Mouse (Mus musculus): ENCODE measurements around the gene Paqr5.

Gene Paqr5

DNA sequence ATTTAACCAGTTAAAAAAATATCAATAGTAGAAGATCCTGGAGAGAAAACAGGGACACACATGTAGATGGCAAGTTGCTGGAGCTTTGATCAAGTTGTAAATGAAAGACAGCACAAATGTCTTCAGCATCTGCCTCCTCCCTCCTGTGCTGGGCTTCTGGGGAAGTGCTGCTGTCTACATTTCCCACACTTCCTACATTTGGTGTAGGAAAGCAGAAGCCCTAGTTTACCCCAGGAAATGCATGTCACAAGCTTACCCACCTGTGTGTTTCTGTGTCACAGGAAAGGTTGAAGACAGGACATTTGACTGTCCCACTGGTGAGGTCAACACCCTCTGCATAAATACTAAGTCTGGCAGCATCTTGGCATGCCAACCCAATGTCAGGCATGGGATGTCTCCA lies 71.9 kb downstream of the Paqr5 start:
- DNase-seq (ENCODE audit: low spot score) = no peak

- no peak for DNase-seq (ENCODE audit: low spot score)
Observed at GRCm38 (mm10) chr9:61952241-61952640, 74.4 kb downstream of the Paqr5 start.

GRCm38 (mm10) chr9:61947402-61948346 lies 79.0 kb downstream of the Paqr5 start:
- DNase-seq (ENCODE audit: low spot score) = peak; percentile 81

DNA sequence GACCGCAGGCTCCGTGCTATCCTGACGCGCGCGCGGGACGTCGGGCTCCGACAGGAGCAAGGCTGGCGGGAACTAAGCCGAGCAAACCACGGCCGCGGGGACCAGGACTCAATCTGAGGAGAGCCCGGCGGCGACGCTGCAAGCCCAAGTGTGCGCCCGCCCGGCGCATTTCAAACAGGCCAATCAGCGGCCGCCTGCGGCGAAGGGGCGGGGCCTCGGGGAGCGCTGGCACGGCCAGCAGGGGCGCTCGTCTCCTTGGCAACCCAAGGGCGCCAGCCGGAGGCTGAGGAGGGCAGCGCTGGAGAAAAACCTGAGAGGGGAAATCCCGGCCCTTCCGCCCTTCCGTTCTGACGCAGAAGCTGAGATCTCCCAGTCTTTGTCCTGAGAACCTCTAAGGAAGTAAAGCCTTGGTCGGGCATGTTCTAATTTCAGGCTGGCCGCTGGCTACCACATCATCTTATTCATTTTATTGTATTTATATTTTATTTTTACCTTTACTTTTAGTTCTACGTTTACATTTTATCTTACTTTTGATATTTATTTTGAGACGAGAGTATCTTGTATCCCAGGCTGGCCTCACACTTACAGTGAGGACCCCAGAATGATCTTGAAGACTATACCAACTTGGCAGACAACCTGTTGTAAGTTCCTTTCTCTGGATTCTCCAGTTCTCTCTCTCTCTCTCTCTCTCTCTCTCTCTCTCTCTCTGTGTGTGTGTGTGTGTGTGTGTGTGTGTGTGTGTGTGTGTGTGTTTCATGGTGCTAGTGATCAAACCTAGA lies 79.8 kb downstream of the Paqr5 start, which contains the start of gene Kif23:
TSS of gene Kif23 (minus strand) at position 152 of the 779 bp plus-strand sequence.
- DNase-seq (ENCODE audit: low spot score) = peak; percentile 94

GRCm38 (mm10) chr9:61945973-61946611 lies 80.6 kb downstream of the Paqr5 start:
- peak; percentile 72 for DNase-seq (ENCODE audit: low spot score)

GRCm38 (mm10) chr9:61941054-61941453 lies 85.6 kb downstream of the Paqr5 start:
- no peak for DNase-seq (ENCODE audit: low spot score)

DNA sequence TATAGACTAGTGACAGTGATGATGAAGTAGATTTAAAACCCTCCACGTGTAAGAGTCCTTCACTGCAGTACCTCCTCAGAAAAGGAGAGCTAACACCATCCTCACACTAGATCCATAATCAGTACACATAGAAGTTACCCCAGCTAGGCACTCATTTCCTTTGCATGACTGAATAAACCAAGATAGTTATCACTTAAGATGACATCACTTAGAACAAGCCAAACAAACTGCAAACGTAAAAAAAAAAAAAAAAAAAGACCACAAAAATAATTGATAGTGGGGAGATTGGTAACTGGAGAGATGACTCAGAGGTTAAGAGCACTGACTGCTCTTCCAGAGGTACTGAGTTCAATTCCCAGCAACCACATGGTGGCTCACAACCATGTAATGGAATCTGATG lies 93.3 kb downstream of the Paqr5 start:
- no peak for DNase-seq (ENCODE audit: low spot score)

- DNase-seq (ENCODE audit: low spot score) = no peak
Observed at GRCm38 (mm10) chr9:61932009-61932408, 94.6 kb downstream of the Paqr5 start.

- no peak for DNase-seq (ENCODE audit: low spot score)
Observed at GRCm38 (mm10) chr9:61925086-61925660, 101.5 kb downstream of the Paqr5 start.

- no peak for DNase-seq (ENCODE audit: low spot score)
Observed at GRCm38 (mm10) chr9:61920331-61920730, 106.3 kb downstream of the Paqr5 start.

GRCm38 (mm10) chr9:61919464-61919863 lies 107.2 kb downstream of the Paqr5 start:
- DNase-seq (ENCODE audit: low spot score) = no peak

- DNase-seq (ENCODE audit: low spot score) = no peak
Observed at GRCm38 (mm10) chr9:61917436-61917835, 109.2 kb downstream of the Paqr5 start.

DNA sequence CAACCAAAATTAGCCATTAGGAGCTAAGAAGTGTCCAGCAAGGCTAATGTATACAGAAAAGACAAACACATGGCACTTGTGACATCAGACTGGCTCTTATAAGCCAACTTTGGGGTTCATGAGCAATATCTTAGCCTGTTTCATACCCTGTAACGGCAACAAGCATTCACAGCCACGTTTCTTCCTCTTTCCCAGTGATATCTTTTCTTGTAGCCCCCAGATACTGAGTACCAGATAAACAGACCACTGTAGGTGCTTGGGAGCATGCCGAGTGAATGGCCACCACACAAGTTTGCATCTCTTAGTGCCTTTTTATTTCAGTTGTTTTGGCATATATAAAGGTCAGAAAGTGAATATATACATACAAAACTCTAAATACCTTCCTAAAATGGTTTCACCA lies 109.7 kb downstream of the Paqr5 start:
- DNase-seq (ENCODE audit: low spot score) = no peak

DNA sequence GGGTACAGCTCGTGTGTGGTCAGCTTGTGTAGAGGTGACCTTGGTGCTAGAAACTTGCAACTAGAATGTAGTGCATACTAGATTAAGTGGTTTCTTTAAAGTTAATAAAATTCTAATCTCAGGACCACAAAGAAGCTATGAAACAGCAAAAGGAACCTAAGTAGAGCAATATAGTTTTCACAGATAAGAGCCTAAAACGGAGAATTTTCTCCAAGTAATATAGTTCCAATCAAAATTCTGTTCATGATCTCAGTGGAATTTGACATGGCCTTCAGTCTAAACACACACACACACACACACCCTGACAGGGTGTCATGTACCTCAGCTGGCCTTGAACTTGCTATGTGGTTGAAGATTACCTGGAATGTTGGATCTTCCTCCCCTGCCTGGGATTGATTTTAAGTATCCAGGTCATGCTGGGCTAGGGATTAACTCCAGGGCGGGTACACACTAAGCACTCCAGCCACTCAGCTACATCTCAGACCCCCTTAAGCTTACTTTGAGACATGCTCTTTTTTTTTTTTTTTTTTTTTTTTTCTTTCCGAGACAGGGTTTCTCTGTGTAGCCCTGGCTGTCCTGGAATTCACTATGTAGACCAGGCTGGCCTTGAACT lies 111.2 kb downstream of the Paqr5 start:
- DNase-seq (ENCODE audit: low spot score) = no peak

GRCm38 (mm10) chr9:61914917-61915300 lies 111.7 kb downstream of the Paqr5 start:
- no peak for DNase-seq (ENCODE audit: low spot score)

DNA sequence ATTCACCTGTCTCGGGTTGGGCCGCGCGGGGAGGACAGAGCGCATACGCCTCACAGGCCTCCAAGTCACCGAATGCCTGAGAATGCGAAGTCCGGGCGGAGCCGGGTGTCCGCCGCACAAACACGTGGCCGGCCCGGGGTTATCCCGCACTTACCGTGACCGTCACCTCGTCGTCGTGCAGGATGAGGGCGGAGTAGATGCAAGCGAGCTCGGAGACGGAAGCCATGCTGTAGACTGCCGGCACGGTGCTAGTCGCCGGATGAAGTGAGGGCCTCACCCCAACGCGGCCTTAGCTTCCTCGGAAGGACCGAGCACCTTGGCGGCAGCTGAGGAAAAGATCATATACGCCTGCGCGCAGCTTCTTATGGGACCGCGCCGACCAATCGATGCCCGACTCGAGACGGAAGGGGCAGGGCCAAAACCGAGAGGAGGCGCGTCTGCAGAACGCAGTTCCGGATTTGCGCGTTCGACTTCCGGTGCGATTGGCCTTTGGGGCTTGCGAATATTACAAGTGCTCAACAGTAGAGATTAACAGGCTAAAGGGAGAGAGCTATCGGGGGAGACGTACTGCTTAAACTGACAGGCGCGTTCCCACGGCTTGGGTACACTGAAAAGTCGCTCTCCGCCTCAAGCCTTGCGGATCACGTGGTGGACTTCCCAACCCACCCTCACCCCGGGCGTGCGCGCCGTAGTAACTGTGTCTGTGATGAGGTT lies 112.3 kb downstream of the Paqr5 start, which contains the start of gene Rplp1:
TSS of gene Rplp1 (minus strand) at position 340 of the 714 bp plus-strand sequence.
- DNase-seq (ENCODE audit: low spot score) = peak; percentile 95

DNA sequence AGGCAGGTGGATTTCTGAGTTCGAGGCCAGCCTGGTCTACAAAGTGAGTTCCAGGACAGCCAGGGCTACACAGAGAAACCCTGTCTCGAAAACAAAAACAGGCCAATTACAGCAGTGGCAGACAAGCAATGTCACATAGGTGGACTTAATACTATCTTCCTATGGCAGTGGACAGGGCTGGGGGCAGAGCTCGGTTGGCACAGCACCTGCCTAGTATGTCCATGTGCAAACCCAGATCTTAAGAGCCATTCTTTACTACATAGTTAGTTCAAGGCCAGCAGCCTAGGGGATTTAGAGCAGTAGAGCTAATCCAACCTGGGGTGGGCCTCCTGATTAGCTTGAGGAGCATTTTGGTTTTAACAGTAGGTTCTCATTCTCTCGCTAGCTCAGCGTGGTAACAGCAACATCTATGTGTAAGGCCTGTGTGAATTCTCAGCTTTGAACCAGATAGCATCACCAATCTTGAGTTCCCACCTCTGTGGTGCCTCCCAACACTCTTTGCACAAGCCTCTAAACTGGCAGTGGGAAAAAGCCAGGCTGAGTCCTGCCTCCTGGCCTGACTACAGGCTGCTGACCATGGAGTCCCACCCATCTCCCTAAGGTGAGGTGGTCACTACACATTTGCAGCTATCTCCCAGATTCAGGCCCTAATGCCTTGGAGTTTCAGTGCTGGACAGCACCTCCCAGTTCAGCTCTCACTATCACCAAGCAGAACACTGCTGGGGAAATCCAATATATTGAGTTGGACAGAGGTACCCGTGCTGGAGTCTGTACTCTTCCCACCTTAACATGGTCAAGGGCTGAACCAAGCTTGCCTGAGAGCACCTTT lies 115.1 kb downstream of the Paqr5 start:
- DNase-seq (ENCODE audit: low spot score) = no peak

DNA sequence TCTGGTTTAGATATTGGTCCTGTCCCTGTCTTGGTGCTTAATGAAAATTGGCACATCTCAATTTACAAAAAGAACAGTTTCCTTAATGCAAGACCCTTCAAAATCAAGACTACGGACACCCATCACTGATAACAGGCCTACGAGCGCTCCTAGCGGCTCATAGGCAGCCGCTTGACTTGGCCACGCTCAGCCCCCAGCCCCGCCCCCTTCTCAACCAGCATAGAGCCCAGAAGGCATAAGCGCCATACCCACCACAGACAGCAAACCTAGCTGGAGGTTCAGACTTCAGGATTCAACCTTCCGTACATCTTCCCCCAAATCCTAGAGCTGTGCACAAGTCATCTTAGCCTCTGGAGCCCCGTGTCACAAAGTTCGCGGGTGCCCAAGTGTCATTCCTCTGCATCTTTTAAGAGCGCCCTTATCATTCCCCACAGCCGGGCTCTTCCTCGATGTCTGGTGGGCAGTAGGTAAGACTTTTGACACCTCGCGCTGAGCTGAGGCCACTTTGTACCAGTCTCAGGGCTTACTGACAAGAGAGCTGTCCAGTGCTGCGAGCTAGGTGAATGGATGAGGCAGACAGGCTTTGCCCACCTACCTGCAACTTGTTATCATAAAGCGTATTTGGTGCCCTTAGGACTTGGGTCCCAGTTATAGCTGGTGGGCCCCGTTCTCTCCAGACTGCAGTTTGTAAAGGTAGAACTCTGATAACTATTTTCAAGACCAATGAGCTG lies 116.0 kb downstream of the Paqr5 start:
- DNase-seq (ENCODE audit: low spot score) = no peak

- DNase-seq (ENCODE audit: low spot score) = no peak
Observed at GRCm38 (mm10) chr9:61909633-61910032, 117.0 kb downstream of the Paqr5 start.

Data from c-Kit-positive CD71-positive TER-119-positive erythroid progenitor cells, embryonic 14.5 days (primary cell).